ENCODE assay signal across 1 mouse cellular context in the genomic region with DNA sequence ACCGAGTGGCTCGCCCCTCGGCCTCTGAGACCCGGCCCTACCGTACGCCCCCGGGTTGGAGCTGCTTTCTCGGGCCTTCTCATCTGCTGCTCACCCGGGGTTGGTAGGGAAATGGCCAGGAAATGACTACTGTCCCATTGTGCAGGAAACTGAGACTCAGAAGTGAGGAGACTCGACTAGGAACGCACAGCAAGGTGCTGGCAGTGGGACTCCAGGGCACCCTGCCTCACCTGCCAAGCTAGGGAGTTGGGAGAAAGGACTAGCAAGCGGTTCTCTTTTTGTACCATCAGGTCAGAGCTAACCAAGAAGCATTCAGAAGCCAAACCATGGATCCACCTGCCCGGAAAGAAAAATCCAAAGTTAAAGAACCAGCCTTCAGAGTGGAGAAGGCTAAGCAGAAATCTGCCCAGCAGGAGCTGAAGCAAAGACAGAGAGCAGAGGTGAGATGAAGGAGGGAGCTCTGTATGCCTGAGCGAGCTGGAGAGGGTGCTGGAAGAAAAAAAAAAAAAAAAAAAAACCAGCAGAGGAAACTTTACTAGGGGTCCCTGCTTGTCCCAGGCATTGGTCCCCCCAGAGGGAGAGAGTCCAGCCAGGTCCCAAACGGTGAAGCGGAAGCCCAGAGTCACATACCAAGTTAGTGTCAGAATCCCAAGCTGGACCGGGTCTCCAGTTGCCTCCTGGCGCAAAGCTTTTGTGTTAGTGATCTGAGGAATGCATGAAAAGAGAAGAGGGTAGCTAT.
TF ChIP-seq lines count a peak whose summit lies in the region.

No protein-coding gene starts in this region.

TF ChIP-seq in MEL, 35 proteins besides CTCF, POLR2A, EP300 and RAD21:
- TF ChIP-seq ZNF384 (IDR thresholded peaks at IDR 0.05; ENCODE audit: low read depth, low read length): peak; percentile 52; the same call in 1 of the 2 replicates
- TF ChIP-seq SIN3A (IDR thresholded peaks at IDR 0.05; ENCODE audit: low read length): 0 out of 2 replicates have a peak, but pooled peaks have one; percentile 14
- no peak for TF ChIP-seq BHLHE40 (IDR thresholded peaks at IDR 0.05; ENCODE audit: borderline replicate concordance, low read depth, low read length)
TF ChIP-seq in MEL: peak in this region for 2.
